Mouse (Mus musculus) MEL (cell line): ENCODE measurements around the gene Slc25a1.

Source experiments
- CTCF ChIP-seq, 3 experiments: IDR thresholded peaks in 2 of 3; conservative IDR thresholded peaks in 1 of 3; 2 replicates each; pipeline ENCODE4 v1.5.1; 2011 to 2012; ENCODE audit warnings: low read length in 3 of 3, low read depth in 2 of 3, mild to moderate bottlenecking in 2 of 3, improper control_type of control experiment in 1 of 3, inconsistent platforms in 1 of 3, mixed read lengths in 1 of 3, moderate library complexity in 1 of 3; ENCODE audit not compliant: control insufficient read depth in 1 of 3, insufficient read depth in 1 of 3, poor library complexity in 1 of 3, severe bottlenecking in 1 of 3
- EP300 ChIP-seq, 2 experiments: IDR thresholded peaks; 2 replicates each; pipeline ENCODE4 v1.6.1; 2011; ENCODE audit warnings: improper control_type of control experiment in 2 of 2, low read length in 2 of 2, low read depth in 1 of 2, mild to moderate bottlenecking in 1 of 2
- POLR2A ChIP-seq, 2 experiments: IDR thresholded peaks; 2 replicates each; pipeline ENCODE4 v1.6.1; 2011 to 2012; ENCODE audit warnings: low read length in 2 of 2, mild to moderate bottlenecking in 2 of 2, control low read depth in 1 of 2, improper control_type of control experiment in 1 of 2, low read depth in 1 of 2, moderate library complexity in 1 of 2; ENCODE audit not compliant: control insufficient read depth in 1 of 2, insufficient read depth in 1 of 2, poor library complexity in 1 of 2
- POLR2AphosphoS2 ChIP-seq: IDR thresholded peaks from 2 replicates; pipeline ENCODE4 v1.6.1; 2011; ENCODE audit warnings: low read length, improper control_type of control experiment
- POLR2AphosphoS5 ChIP-seq: IDR thresholded peaks from 2 replicates; pipeline ENCODE4 v1.6.1; 2012; ENCODE audit warnings: low read depth, borderline replicate concordance, mild to moderate bottlenecking, inconsistent platforms, low read length, moderate library complexity, mixed read lengths
- ZMIZ1 ChIP-seq: IDR thresholded peaks from 2 replicates; pipeline ENCODE4 v1.6.1; 2012; ENCODE audit warnings: low read depth, mild to moderate bottlenecking, inconsistent platforms, low read length, improper control_type of control experiment, moderate library complexity

GRCm38 (mm10) chr16:17876096-17876495 is 51.9 kb downstream of the Slc25a1 start:
- no peak for TF ChIP-seq CTCF (IDR thresholded peaks at IDR 0.05 in 2 of 3, conservative IDR thresholded peaks at IDR 0.05 in 1 of 3; ENCODE audit: control insufficient read depth in 1 of 3, insufficient read depth in 1 of 3, low read depth in 2 of 3, low read length in 3 of 3, poor library complexity in 1 of 3, severe bottlenecking in 1 of 3)
- no peak for TF ChIP-seq POLR2A (IDR thresholded peaks at IDR 0.05; ENCODE audit: control insufficient read depth in 1 of 2, insufficient read depth in 1 of 2, low read depth in 1 of 2, low read length in 2 of 2, poor library complexity in 1 of 2)
- TF ChIP-seq ZMIZ1 = no peak
- no peak for TF ChIP-seq POLR2AphosphoS2
- no peak for TF ChIP-seq EP300 (IDR thresholded peaks at IDR 0.05; ENCODE audit: low read depth in 1 of 2, low read length in 2 of 2)
- TF ChIP-seq POLR2AphosphoS5 = no peak
